24 mouse cellular contexts compared by ENCODE assay signal in the genomic region with DNA sequence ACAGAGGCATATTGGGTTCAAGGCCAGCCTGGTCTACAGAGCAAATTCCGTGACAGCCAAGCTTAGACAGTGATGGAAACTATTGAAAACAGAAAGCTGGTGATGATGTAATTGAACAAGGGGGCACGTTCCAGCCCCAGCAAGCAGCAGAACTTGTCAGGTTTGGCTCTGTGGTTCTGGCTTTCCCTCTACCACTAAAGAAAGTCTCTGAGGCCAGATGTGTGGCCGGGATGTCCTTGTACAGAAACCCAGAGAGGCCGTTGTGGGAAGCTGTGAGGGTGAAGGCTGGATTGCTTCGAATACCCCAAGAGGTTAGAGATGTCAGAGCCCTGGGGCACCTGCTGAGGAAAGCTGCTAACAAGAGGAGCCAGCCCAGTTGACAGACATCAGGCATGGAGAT. TPM values are rescaled to one million over a fixed set of nuclear protein-coding genes. Genes with fewer than 3 reads are reported as not detected.
A peak's percentile ranks its signal among the peaks of the same experiment; 100 is the strongest.
DNase-seq lines count a peak whose midpoint lies in the region; ATAC-seq lines count a peak whose summit lies in the region.
"Had no signal": no experiment of that assay in that cellular context is flagged by ENCODE, and none has a peak within 500 bp of the region (broad histone marks: within the 10 kb centered on the region; RNA-seq: fewer than 3 reads in every experiment).

No protein-coding gene starts in this region.

- DNase-seq in heart, adult 11 months: peak; percentile 76
- DNase-seq in heart, postnatal 14 days: no peak
- DNase-seq in layer of hippocampus, postnatal 25 days (ENCODE audit: extremely low spot score in 1 of 2, low spot score in 1 of 2): peak; percentile 1
- DNase-seq in layer of hippocampus, postnatal 10 days (ENCODE audit: low spot score in 2 of 2): no peak
- peak; percentile 25 for DNase-seq in liver, embryonic 11.5 days (ENCODE audit: low spot score)
- no peak for DNase-seq in liver
- DNase-seq in urinary bladder, adult 2 months (ENCODE audit: low spot score): peak; percentile 7
- DNase-seq in urinary bladder, postnatal 25 days (ENCODE audit: low spot score): no peak
- DNase-seq: adrenal gland, adult 8-10 months; adrenal gland, postnatal 14 days; adrenal gland, postnatal 36 days; B cell, adult 2 months; cerebellum, adult 11-12 months; cerebellum, adult 2 months; cerebellum, adult 9-10 months; cerebellum, postnatal 25 days had no signal

- no peaks in the 10 kb centered on the region for H3K27me3 ChIP-seq in liver, embryonic 11.5 days (replicated peaks; ENCODE audit: control insufficient read depth, insufficient read depth, low read length)
- H3K27me3 ChIP-seq: CH12.LX; embryonic facial prominence, embryonic 12.5 days; forebrain, embryonic 13.5 days; Patski had no signal

- ATAC-seq in liver, embryonic 11.5 days (replicated peaks; ENCODE audit: low FRiP score): no peak
- ATAC-seq: activated CD4-positive, CD25-positive, alpha-beta regulatory T cell, adult 4 months; CD4-positive, CD25-positive, alpha-beta regulatory T cell, adult 4 months; forebrain, embryonic 13.5 days; Patski had no signal

- 83% methylated on average over 5 of the region's 5 CpGs for WGBS in liver, embryonic 11.5 days

- H3K4me3 ChIP-seq in liver, embryonic 11.5 days (ENCODE audit: low read depth, low read length): no peak overlapping the region
- H3K4me3 ChIP-seq: embryonic facial prominence, embryonic 10.5 days; embryonic facial prominence, embryonic 12.5 days; forebrain, embryonic 13.5 days had no signal

- no peaks in the 10 kb centered on the region for H3K4me1 ChIP-seq in liver, embryonic 11.5 days (replicated peaks; ENCODE audit: control insufficient read depth, insufficient read depth, low read length)
- H3K4me1 ChIP-seq: embryonic facial prominence, embryonic 10.5 days; embryonic facial prominence, embryonic 12.5 days; forebrain, embryonic 13.5 days had no signal

- H3K4me2 ChIP-seq in liver, embryonic 11.5 days: no peak overlapping the region
- H3K4me2 ChIP-seq: embryonic facial prominence, embryonic 12.5 days; forebrain, embryonic 13.5 days had no signal

- peaks cover 23% of the 10 kb centered on the region for H3K36me3 ChIP-seq in liver, embryonic 11.5 days (ENCODE audit: control insufficient read depth, insufficient read depth, low read length)

- intact Hi-C loops in heart, postnatal 14 days (cut with DNase I): no loop called here

- no peaks in the 10 kb centered on the region for H3K9me3 ChIP-seq in liver, embryonic 11.5 days (ENCODE audit: control insufficient read depth, low read length)
- H3K9me3 ChIP-seq: embryonic facial prominence, embryonic 10.5 days; embryonic facial prominence, embryonic 12.5 days; forebrain, embryonic 13.5 days; G1E had no signal

- H3K9ac ChIP-seq in liver, embryonic 11.5 days (ENCODE audit: low read depth, low read length): no peak overlapping the region
- H3K9ac ChIP-seq: embryonic facial prominence, embryonic 12.5 days; forebrain, embryonic 13.5 days had no signal

- no peak overlapping the region for H3K27ac ChIP-seq in liver, embryonic 11.5 days (ENCODE audit: low read depth, low read length)
- H3K27ac ChIP-seq: embryonic facial prominence, embryonic 10.5 days; embryonic facial prominence, embryonic 12.5 days; forebrain, embryonic 13.5 days had no signal

RNA-seq across cellular contexts. Expression of gene Srd5a1, which starts 28.0 kb away (rescaled TPM):
- 1 to 10 TPM; 1.6 to 1.7 TPM for total RNA-seq in heart, postnatal 14 days (2021)
- 10 to 100 TPM; 14.7 to 15.8 TPM for total RNA-seq in layer of hippocampus, postnatal 25 days (2021)
- total RNA-seq in layer of hippocampus, postnatal 10 days (2021): 10 to 100 TPM; 22.9 TPM
- polyA plus RNA-seq in liver, embryonic 11.5 days (2014; fragmentation: Nextera tagmentation; extraction: Ambion mirVana): 9.9 and 10.3 TPM in 2 replicates
- 139 and 150 TPM in 2 replicates for polyA plus RNA-seq in urinary bladder, adult 2 months (2012; rRNA removed)

Comparison
In these comparisons a context has a peak if more than half of its experiments do, and no peak if none do; other contexts are left out.
1. DNase-seq: peak in heart, adult 11 months (single experiment), layer of hippocampus, postnatal 25 days (2 of 2), liver, embryonic 11.5 days (single experiment) and urinary bladder, adult 2 months (single experiment); none in heart, postnatal 14 days (0 of 2), layer of hippocampus, postnatal 10 days (0 of 2), liver (single experiment) and urinary bladder, postnatal 25 days (single experiment).
2. RNA of gene Srd5a1, which starts 28.0 kb away (total RNA-seq): 22.9 TPM in layer of hippocampus, postnatal 10 days and 14.7 to 15.8 TPM in layer of hippocampus, postnatal 25 days; 1.6 to 1.7 TPM in heart, postnatal 14 days; every median in the first group is over 4 times any median in the second.